Mouse (Mus musculus) left cerebral cortex, adult 11 months (tissue): ENCODE data around the gene Traf3ip3.

Experiments used
- DNase-seq: peaks from one replicate; pipeline ENCODE4 v3.0.0; 2022; ENCODE audit warnings: low spot score

The Traf3ip3 gene

GRCm38 (mm10) chr1:193159163-193159562, 42.3 kb downstream of the Traf3ip3 start:
- DNase-seq = no peak

DNA sequence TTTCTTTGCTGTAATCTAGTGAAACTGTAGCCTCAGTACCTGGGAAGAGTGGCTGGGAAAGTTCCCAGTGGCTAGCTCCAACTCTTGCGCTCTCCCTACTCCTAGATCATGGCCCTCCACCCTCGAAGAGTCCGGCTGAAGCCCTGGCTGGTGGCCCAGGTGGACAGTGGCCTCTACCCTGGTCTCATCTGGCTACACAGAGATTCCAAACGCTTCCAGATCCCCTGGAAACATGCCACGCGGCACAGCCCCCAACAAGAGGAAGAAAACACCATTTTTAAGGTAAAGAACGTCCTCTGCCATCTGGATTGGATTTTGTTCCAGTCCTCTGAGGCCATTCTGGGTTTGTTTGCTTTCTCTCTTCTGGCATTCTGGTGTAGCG, 44.4 kb downstream of the Traf3ip3 start:
- DNase-seq = no peak

GRCm38 (mm10) chr1:193156316-193157110, 45.0 kb downstream of the Traf3ip3 start:
- DNase-seq = no peak

DNA sequence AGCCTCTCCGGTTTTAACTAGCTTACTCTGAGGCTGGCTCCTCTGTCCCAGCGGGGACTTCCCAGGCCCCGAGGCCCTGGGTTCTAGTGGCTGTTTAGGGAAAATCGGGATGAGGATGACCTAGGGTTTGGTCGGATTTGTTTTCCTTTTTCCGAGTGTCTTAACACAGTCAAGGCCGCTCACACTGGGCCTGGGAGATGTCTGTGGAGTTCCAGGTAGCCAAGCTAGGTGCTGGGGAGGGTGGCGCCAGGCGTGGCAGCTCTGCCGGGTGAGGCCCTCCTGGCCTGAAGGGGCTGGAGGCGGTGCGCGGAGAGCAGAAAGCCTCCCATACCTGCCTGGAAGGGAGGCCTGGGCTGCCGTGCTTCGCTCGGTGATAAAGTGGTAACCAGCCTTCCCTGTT, 47.9 kb downstream of the Traf3ip3 start:
- DNase-seq = no peak

DNA sequence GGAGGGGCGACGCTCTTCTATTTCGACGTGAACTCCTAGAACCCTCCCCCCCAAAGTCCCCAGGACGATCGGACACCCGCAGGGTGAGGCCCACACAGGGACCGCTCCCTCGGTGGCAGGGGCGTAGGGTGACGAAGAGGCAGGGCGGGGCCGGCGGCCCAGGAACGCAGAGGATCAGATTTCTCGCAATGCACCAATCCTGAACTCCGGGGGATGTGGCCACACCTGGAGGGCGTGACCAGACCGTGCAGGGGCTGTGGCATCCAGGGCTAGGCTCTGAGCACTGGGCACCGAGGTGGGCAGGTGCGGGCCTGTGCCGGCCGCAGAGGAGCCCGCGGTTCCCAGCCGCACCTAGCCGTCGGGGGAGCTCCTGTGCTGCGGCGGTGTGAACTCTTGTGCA, 48.6 kb downstream of the Traf3ip3 start, which contains the start of gene Irf6:
TSS of gene Irf6 (plus strand) at position 240 of the 400 bp plus-strand sequence.
- DNase-seq = no peak

DNA sequence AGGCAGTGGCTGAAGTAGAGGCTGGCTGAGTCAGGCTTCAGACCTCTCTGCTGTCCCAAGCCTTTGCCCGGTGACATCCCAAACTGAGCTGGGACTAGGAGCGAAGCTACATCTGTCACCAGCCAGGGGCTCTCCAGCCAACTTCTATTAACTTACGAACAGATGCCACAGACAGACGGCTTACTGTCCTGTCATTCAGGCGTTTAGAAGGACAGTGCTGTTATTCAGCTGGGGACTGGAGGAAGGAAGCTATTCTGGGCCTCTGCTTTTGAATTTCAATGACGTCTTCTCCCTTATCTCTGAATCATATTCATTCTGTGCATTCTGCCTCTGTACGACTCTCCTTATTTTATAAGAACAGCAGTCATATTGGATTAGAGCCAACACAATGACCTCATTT, 50.4 kb downstream of the Traf3ip3 start:
- DNase-seq = no peak

DNA sequence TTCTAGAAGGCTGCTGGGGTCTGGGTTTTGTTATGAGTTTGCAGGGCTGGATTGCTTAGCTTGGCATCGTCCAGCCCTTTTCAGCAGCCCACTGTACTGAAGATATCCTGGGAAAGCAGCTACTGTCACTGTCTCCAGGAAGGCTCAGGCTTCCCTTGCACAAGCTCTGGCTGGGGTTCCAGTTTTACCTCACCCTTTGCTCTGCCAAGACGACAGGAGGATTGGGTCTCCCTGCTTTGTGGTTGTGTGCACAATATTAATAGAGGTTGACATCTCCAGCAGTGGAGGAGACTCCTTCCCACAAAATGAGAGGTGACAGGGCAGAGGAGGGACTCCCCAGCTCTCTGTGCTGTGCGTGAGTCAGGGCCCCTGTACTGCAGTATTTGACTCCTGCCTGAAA, 52.3 kb downstream of the Traf3ip3 start:
- DNase-seq = no peak

- DNase-seq = no peak
These were observed 55.1 kb downstream of the Traf3ip3 start for GRCm38 (mm10) chr1:193146416-193146815.

DNA sequence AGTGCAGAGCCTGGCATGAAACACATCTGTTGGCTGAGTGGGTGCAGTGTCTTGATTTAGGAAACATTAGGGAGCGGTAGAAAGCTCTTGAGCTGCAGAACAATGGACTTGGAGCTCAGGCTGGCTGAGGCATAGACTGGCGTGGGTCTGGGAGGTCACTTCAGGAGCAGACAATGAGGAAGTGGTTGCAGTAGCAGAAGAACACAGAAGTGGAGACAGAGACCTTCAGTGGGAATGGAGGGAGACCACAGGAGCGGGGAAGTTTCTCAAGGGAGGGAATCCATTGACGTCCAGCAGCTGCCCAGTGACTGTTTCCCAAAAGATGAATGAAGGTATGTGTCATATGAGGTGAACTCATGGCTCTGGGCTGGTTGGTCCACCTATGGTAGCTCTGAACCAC, 56.4 kb downstream of the Traf3ip3 start:
- no peak for DNase-seq

GRCm38 (mm10) chr1:193144516-193144915, 57.0 kb downstream of the Traf3ip3 start:
- no peak for DNase-seq

GRCm38 (mm10) chr1:193142517-193143062, 58.9 kb downstream of the Traf3ip3 start:
- DNase-seq = no peak

DNA sequence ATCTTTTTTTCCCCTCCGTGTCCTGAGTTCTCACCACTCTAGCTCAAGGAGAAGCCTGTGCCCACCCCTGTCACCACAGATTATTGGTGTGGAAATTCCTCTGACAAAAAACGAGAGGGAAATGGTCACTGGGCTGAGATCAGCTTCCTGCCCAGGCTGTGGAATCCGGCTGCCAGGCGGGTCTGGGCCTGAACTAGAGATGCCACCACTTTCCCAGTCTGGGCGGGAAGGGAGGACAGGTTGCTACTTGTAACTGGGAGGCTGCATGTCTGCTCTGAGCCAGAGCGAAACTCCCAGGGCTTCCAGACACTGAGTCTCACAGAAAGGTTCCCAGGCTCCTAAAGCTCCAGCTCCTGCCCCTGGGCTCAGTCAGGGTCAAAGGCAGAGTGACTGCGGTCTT, 60.4 kb downstream of the Traf3ip3 start:
- no peak for DNase-seq

- DNase-seq = no peak
These were observed 62.8 kb downstream of the Traf3ip3 start for GRCm38 (mm10) chr1:193138669-193139068.

GRCm38 (mm10) chr1:193138087-193138486, 63.4 kb downstream of the Traf3ip3 start:
- DNase-seq = no peak

DNA sequence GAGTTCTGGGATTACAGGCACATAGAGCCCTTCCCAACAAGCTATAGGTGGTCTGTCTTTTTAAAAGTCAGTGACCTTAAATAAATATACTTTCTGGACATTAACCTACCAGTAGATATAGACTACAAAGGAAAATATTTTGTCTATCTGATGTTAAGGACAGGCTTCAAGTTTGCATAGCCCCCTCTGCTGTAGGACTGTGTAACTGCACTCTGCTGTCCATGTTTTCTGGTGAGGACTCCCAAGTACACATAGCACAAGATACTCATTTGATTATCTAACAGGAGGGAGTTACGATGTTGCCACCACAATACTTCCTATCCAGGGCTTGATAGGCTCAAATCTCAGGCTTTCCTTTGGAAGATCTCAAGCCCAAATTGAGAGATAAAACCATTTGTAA, 67.8 kb downstream of the Traf3ip3 start:
- DNase-seq = no peak

DNA sequence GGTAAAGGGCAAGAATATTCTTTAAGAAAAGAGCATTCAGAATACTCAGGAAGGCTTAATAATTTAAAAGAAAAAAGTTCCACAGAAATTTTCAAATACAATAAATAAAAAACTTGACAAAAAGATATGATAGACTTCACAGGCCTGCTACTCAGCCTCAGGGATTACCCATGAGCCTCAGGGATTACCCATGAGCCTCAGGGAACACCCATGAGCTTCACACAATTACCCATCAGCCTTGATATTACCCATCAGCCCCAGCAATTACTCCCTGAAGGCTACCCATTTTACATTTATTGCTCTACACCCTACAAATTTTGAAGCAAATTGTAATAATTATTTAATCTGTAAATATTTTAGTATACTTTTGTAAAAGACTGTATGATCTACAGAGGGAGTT, 69.1 kb downstream of the Traf3ip3 start:
- no peak for DNase-seq

DNA sequence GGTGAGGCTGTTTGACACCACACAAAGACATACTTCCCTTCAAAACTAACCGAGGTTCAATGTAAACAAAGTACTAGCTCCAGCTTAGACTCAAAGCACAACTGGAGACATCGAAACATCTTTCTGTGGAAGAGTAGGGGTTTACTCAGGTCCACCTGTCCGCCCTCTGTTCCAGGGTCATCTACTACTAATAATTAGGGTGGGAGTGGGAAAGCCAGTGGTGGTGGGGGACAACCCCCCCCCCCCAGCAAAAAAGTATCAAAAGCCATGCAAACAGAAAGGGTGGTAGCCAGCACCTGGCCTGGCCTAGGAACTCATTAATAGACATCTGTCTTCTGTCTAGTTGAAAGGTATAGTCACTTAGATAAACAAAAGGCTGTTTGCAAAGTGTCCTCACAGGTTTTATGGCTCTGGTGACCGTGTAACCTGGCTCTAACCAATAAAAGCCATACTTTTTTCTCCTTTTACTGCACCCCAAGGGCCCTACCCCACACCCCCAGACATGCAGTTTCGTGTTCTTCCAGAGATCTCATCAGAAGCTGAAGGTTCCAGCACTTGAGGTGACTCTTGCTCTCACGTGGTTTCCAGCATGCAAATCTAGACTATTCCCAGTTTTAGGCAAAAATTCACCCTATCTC, 70.1 kb downstream of the Traf3ip3 start:
- no peak for DNase-seq

DNA sequence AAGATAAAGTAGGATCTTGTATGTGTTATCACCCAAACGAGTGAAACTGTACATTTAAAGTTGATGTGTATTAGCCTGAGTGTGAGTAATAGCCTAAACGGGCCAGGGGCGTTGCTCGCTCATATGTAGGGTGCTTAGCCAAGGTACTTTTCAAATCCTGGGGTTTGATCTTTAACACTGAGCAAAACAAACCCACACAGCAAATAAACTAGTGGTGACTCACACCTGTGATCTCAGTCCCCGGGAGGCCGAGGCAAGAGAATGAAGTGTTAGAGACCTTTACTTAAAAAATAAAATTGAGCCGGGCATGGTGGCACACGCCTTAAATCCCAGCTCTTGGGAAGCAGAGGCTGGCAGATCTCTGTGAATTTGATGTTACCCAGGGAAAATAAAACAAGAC, 70.7 kb downstream of the Traf3ip3 start:
- DNase-seq = no peak

GRCm38 (mm10) chr1:193130456-193130825, 71.1 kb downstream of the Traf3ip3 start:
- no peak for DNase-seq

- peak; percentile 89 for DNase-seq
These were observed 71.6 kb downstream of the Traf3ip3 start, which contains the start of gene Diexf for GRCm38 (mm10) chr1:193129786-193130455. Gene Diexf, minus strand, starts transcription at chr1:193130272.

- no peak for DNase-seq
These were observed 72.2 kb downstream of the Traf3ip3 start for GRCm38 (mm10) chr1:193129321-193129720.

GRCm38 (mm10) chr1:193128055-193128454, 73.4 kb downstream of the Traf3ip3 start:
- DNase-seq = no peak

- no peak for DNase-seq
These were observed 75.7 kb downstream of the Traf3ip3 start for GRCm38 (mm10) chr1:193125835-193126234.
